Mouse (Mus musculus): ENCODE measurements around the gene Masp2.

- TF ChIP-seq CTCF (IDR thresholded peaks at IDR 0.05; ENCODE audit: low read depth): no peak
- TF ChIP-seq EP300 (IDR thresholded peaks at IDR 0.05; ENCODE audit: low read depth): no peak
Measured at GRCm38 (mm10) chr4:148557766-148558165, 44.6 kb upstream of the Masp2 start.
